Mouse (Mus musculus): ENCODE measurements around the gene Srbd1. TPM values are rescaled to one million over a fixed set of nuclear protein-coding genes. Genes with fewer than 3 reads are reported as not detected.

Gene Srbd1
- total and polyA plus RNA-seq, 2 experiments from 2014 or later = 7.4 to 12.1 TPM

GRCm38 (mm10) chr17:86096875-86097274, 48.1 kb downstream of the Srbd1 start:
- Histone ChIP-seq H3K9ac (replicated peaks; ENCODE audit: low read length) (no peak overlapping the region), H3K4me1 (ENCODE audit: insufficient read depth, low read length) (no peaks in the 10 kb centered on the region), H3K9me3 (ENCODE audit: low read length) (no peaks in the 10 kb centered on the region), H3K27me3 (ENCODE audit: insufficient read depth, low read length) (no peaks in the 10 kb centered on the region), H3K36me3 (ENCODE audit: insufficient read depth, low read length) (no peaks in the 10 kb centered on the region), H3K4me3 (ENCODE audit: low read length) (no peak overlapping the region), H3K27ac (no peak overlapping the region), H3K4me2 (ENCODE audit: low read depth, low read length) (no peak overlapping the region)
- no peak for TF ChIP-seq CTCF (IDR thresholded peaks at IDR 0.05; ENCODE audit: low read depth)
- ATAC-seq (no peak), DNase-seq (ENCODE audit: low spot score) (no peak)
- 86% methylated on average over 2 of the region's 2 CpGs for WGBS

GRCm38 (mm10) chr17:86093124-86093523, 51.9 kb downstream of the Srbd1 start:
- 94% methylated on average over 1 of the region's 1 CpGs for WGBS
- no peak overlapping the region for H3K4me3 ChIP-seq (ENCODE audit: low read length)
- H3K27me3 ChIP-seq (ENCODE audit: insufficient read depth, low read length) = no peaks in the 10 kb centered on the region
- DNase-seq (ENCODE audit: low spot score) = no peak
- no peak overlapping the region for H3K9ac ChIP-seq (replicated peaks; ENCODE audit: low read length)
- no peak overlapping the region for H3K4me2 ChIP-seq (ENCODE audit: low read depth, low read length)
- no peaks in the 10 kb centered on the region for H3K4me1 ChIP-seq (ENCODE audit: insufficient read depth, low read length)
- ATAC-seq = no peak
- TF ChIP-seq CTCF (IDR thresholded peaks at IDR 0.05; ENCODE audit: low read depth) = no peak
- no peaks in the 10 kb centered on the region for H3K36me3 ChIP-seq (ENCODE audit: insufficient read depth, low read length)
- H3K27ac ChIP-seq = no peak overlapping the region
- no peaks in the 10 kb centered on the region for H3K9me3 ChIP-seq (ENCODE audit: low read length)

- no peak for TF ChIP-seq CTCF (IDR thresholded peaks at IDR 0.05; ENCODE audit: low read depth)
Observed at GRCm38 (mm10) chr17:86091631-86092030, 53.3 kb downstream of the Srbd1 start.

GRCm38 (mm10) chr17:86089893-86090588, 54.9 kb downstream of the Srbd1 start:
- Histone ChIP-seq H3K27me3 (ENCODE audit: insufficient read depth, low read length) (no peaks in the 10 kb centered on the region), H3K36me3 (ENCODE audit: insufficient read depth, low read length) (no peaks in the 10 kb centered on the region), H3K9ac (replicated peaks; ENCODE audit: low read length) (no peak overlapping the region), H3K9me3 (ENCODE audit: low read length) (no peaks in the 10 kb centered on the region), H3K4me2 (ENCODE audit: low read depth, low read length) (no peak overlapping the region), H3K4me1 (ENCODE audit: insufficient read depth, low read length) (no peaks in the 10 kb centered on the region), H3K4me3 (ENCODE audit: low read length) (no peak overlapping the region), H3K27ac (no peak overlapping the region)
- TF ChIP-seq CTCF (IDR thresholded peaks at IDR 0.05; ENCODE audit: low read depth) = no peak
- 58% methylated on average over 9 of the region's 9 CpGs for WGBS
- DNase-seq (ENCODE audit: low spot score) (no peak), ATAC-seq (no peak)

More at GRCm38 (mm10) chr17:86091631-86092030, 53.3 kb downstream of the Srbd1 start:
- ATAC-seq (no peak), DNase-seq (ENCODE audit: low spot score) (no peak)
- Histone ChIP-seq H3K27me3 (ENCODE audit: insufficient read depth, low read length) (no peaks in the 10 kb centered on the region), H3K4me2 (ENCODE audit: low read depth, low read length) (no peak overlapping the region), H3K4me1 (ENCODE audit: insufficient read depth, low read length) (no peaks in the 10 kb centered on the region), H3K27ac (no peak overlapping the region), H3K9me3 (ENCODE audit: low read length) (no peaks in the 10 kb centered on the region), H3K9ac (replicated peaks; ENCODE audit: low read length) (no peak overlapping the region), H3K36me3 (ENCODE audit: insufficient read depth, low read length) (no peaks in the 10 kb centered on the region), H3K4me3 (ENCODE audit: low read length) (no peak overlapping the region)
- 74% methylated on average over 1 of the region's 1 CpGs for WGBS

GRCm38 (mm10) chr17:86087922-86088321, 57.1 kb downstream of the Srbd1 start:
- H3K4me3 ChIP-seq (ENCODE audit: low read length) = no peak overlapping the region
- H3K27ac ChIP-seq = no peak overlapping the region
- no peaks in the 10 kb centered on the region for H3K27me3 ChIP-seq (ENCODE audit: insufficient read depth, low read length)
- no peak for DNase-seq (ENCODE audit: low spot score)
- no peaks in the 10 kb centered on the region for H3K9me3 ChIP-seq (ENCODE audit: low read length)
- H3K4me1 ChIP-seq (ENCODE audit: insufficient read depth, low read length) = no peaks in the 10 kb centered on the region
- 94% methylated on average over 9 of the region's 9 CpGs for WGBS
- ATAC-seq = no peak
- TF ChIP-seq CTCF (IDR thresholded peaks at IDR 0.05; ENCODE audit: low read depth) = no peak
- no peaks in the 10 kb centered on the region for H3K36me3 ChIP-seq (ENCODE audit: insufficient read depth, low read length)
- H3K4me2 ChIP-seq (ENCODE audit: low read depth, low read length) = no peak overlapping the region
- no peak overlapping the region for H3K9ac ChIP-seq (replicated peaks; ENCODE audit: low read length)

GRCm38 (mm10) chr17:86086191-86086590, 58.8 kb downstream of the Srbd1 start:
- H3K27ac ChIP-seq = no peak overlapping the region
- TF ChIP-seq CTCF (IDR thresholded peaks at IDR 0.05; ENCODE audit: low read depth) = no peak
- no peak overlapping the region for H3K4me2 ChIP-seq (ENCODE audit: low read depth, low read length)
- no peaks in the 10 kb centered on the region for H3K4me1 ChIP-seq (ENCODE audit: insufficient read depth, low read length)
- H3K27me3 ChIP-seq (ENCODE audit: insufficient read depth, low read length) = no peaks in the 10 kb centered on the region
- no peak overlapping the region for H3K4me3 ChIP-seq (ENCODE audit: low read length)
- ATAC-seq (no peak), DNase-seq (ENCODE audit: low spot score) (no peak)
- WGBS = 83% methylated on average over 4 of the region's 4 CpGs
- H3K36me3 ChIP-seq (ENCODE audit: insufficient read depth, low read length) = no peaks in the 10 kb centered on the region
- H3K9ac ChIP-seq (replicated peaks; ENCODE audit: low read length) = no peak overlapping the region
- no peaks in the 10 kb centered on the region for H3K9me3 ChIP-seq (ENCODE audit: low read length)

- no peak for TF ChIP-seq CTCF (IDR thresholded peaks at IDR 0.05; ENCODE audit: low read depth)
- H3K36me3 ChIP-seq (ENCODE audit: insufficient read depth, low read length) = no peaks in the 10 kb centered on the region
- no peak overlapping the region for H3K9ac ChIP-seq (replicated peaks; ENCODE audit: low read length)
- no peaks in the 10 kb centered on the region for H3K27me3 ChIP-seq (ENCODE audit: insufficient read depth, low read length)
- no peaks in the 10 kb centered on the region for H3K9me3 ChIP-seq (ENCODE audit: low read length)
- 67% methylated on average over 7 of the region's 7 CpGs for WGBS
- no peak overlapping the region for H3K4me3 ChIP-seq (ENCODE audit: low read length)
- H3K4me2 ChIP-seq (ENCODE audit: low read depth, low read length) = no peak overlapping the region
- DNase-seq (ENCODE audit: low spot score) (no peak), ATAC-seq (no peak)
- no peak overlapping the region for H3K27ac ChIP-seq
- no peaks in the 10 kb centered on the region for H3K4me1 ChIP-seq (ENCODE audit: insufficient read depth, low read length)
Observed at GRCm38 (mm10) chr17:86083207-86083606, 61.8 kb downstream of the Srbd1 start.

Measured in hindbrain, postnatal 0 days (tissue).